Mouse (Mus musculus) cerebellum, adult 9-11 months (tissue): ENCODE measurements around the gene Dus1l.
A peak's percentile ranks its signal among the peaks of the same experiment; 100 is the strongest.
"Not testable (repeated sequence)": the region's sequence is repeated elsewhere in the genome, so short reads cannot be mapped to it uniquely, and the experiment has no call there.

Experiments
- DNase-seq: peaks from one replicate; pipeline ENCODE4 v3.0.0; 2022

Dus1l gene

GRCm38 (mm10) chr11:120795756-120796613 lies at the start of gene Dus1l:
Gene Dus1l, minus strand, starts transcription at chr11:120796403.
- DNase-seq = peak; percentile 95

- no peak for DNase-seq
Observed at GRCm38 (mm10) chr11:120844329-120844728, 48.1 kb upstream of the Dus1l start.

- DNase-seq = no peak
Observed at GRCm38 (mm10) chr11:120833555-120834280, 37.5 kb upstream of the Dus1l start.

GRCm38 (mm10) chr11:120832962-120833361 lies 36.8 kb upstream of the Dus1l start:
- DNase-seq = not testable (repeated sequence)

GRCm38 (mm10) chr11:120831659-120832440 lies 35.6 kb upstream of the Dus1l start:
- DNase-seq = no peak

GRCm38 (mm10) chr11:120830686-120831085 lies 34.5 kb upstream of the Dus1l start:
- no peak for DNase-seq

GRCm38 (mm10) chr11:120829757-120830532 lies 33.7 kb upstream of the Dus1l start:
- DNase-seq = no peak

GRCm38 (mm10) chr11:120828416-120828815 lies 32.2 kb upstream of the Dus1l start:
- DNase-seq = peak; percentile 22

GRCm38 (mm10) chr11:120826016-120826953 lies 30.1 kb upstream of the Dus1l start:
- peak; percentile 53 for DNase-seq

GRCm38 (mm10) chr11:120825289-120825863 lies 29.2 kb upstream of the Dus1l start:
- DNase-seq = peak; percentile 74

GRCm38 (mm10) chr11:120824787-120825288 lies 28.6 kb upstream of the Dus1l start:
- no peak for DNase-seq

- peak; percentile 98 for DNase-seq
Observed at GRCm38 (mm10) chr11:120823956-120824786, 28.0 kb upstream of the Dus1l start, which contains the start of gene Fasn. Gene Fasn, minus strand, starts transcription at chr11:120824547.

GRCm38 (mm10) chr11:120823551-120823947 lies 27.3 kb upstream of the Dus1l start:
- no peak for DNase-seq

- no peak for DNase-seq
Observed at GRCm38 (mm10) chr11:120822831-120823550, 26.8 kb upstream of the Dus1l start.

GRCm38 (mm10) chr11:120822321-120822720 lies 26.1 kb upstream of the Dus1l start:
- peak; percentile 51 for DNase-seq

GRCm38 (mm10) chr11:120821076-120821922 lies 25.1 kb upstream of the Dus1l start:
- peak; percentile 60 for DNase-seq

- DNase-seq = peak; percentile 59
Observed at GRCm38 (mm10) chr11:120820546-120820945, 24.3 kb upstream of the Dus1l start.

GRCm38 (mm10) chr11:120819556-120819955 lies 23.4 kb upstream of the Dus1l start:
- peak; percentile 83 for DNase-seq
